Mouse (Mus musculus): ENCODE results near the gene Gdpd4. TPM values are rescaled to one million over a fixed set of nuclear protein-coding genes. Genes with fewer than 3 reads are reported as not detected.
A peak's percentile ranks its signal among the peaks of the same experiment; 100 is the strongest.

The Gdpd4 gene
- 0.05 and 0.06 TPM in 2 replicates for polyA plus RNA-seq (2012; rRNA removed)

DNA sequence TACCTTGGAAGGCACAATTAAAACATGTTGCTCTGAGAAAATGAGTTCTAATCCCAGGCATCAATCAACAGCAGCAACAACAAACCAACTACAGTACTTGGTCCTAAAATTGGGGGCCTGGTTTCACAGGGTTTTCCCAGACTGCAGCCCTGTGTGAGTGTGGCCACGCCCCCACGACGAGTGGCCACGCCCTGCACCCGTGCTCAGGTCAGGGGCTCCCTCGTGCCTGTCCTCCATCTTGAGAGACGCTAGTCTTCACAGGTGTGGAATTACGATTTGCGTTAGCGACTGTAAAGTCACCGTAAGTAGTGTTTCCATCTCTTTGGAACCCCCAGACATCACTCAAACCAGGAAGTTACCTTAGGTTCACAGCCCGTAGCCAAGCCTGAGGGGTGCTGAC, at the start of gene Gdpd4:
Gdpd4 (plus strand) TSS at position 214 of the 400 bp plus-strand sequence.
- no peak for DNase-seq (ENCODE audit: low read depth)

DNA sequence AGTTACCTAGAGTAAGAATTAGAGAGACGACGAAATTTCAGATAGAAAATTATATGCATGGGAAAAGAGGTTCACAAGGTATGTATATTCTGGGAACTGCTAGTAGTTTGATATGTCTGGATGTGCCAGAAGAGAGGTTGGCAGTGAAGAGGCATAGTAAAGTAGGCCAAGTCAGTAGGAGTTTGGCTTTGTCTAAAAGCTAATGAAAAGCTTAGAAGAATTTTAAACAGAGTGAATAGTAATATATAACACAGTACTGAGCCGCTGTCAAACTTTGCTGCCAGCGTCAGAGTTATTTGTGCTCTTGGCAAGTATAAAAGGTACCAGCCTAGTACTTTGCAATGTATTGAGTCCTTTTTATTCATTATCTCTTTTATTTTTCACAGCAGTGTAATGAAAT, 47.4 kb upstream of the Gdpd4 start:
- DNase-seq (ENCODE audit: low read depth) = no peak

DNA sequence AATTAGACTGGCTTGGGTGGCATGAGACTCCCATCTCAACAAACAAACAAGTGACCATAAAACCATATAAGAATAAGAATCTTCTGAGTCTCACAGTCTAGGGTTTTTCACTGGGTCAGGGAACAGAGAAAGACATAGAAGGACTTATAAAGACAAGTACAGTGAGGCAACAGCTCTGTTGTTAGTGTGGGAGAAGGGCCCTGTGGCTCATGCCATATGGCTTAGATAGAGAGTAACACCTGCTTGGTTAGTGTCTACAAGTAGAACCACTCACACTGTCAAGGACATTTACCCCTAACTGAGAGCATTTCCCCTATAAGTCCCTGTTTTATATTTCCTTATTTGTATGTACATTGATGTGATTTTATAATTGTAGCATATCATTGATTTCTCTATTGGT, 46.4 kb upstream of the Gdpd4 start:
- no peak for DNase-seq (ENCODE audit: low read depth)

DNA sequence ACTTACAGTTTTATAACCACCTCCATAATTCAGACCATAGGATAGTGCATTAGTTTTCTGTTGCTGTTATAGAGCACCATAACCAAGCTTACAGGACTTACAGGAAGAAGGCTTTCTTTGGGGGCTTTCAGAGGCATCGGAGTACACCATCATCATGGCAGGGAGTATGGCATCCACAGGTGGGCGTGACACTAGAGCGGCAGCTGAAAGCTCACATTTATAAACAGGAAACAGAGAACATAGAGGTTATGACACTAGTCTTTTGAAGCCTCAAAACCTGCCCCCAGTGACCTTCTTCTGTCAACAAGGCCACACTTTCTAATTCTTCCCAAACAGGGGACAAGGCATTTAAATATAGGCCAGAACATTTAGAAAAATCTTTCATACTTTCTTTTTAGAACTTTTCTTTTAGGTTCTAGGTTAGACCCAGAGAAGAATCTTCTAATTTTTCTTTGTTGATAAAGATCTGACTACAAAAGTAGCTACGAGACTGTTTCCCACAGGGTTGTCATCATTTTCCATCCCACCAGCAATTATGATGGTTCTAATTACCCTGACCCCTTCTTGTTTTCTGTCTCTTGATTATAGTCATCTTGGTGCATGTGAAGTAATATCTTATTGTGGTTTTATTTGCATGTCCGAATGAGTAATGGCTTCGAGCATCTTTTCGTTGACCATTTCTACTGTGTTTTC, 41.8 kb upstream of the Gdpd4 start:
- DNase-seq (ENCODE audit: low read depth) = no peak

DNA sequence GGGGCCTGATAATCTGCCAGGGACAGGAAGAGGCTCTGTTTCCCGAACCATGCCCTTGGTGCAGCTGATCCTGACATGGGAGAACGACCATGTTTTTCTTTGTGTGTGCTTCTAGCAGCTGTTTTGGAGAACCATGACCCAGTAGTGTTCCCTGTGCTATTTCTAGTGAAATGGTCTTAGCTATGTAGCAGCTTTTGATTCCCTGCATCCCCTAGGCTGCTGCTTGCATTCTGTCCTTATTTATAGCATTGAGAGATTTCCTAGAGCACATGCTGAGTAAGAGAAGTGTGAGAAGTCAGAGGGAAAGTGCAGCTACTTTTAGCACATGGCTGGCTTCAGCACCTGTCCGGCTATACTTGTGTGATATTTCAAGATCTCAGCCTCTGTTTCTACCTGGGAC, 8.1 kb upstream of the Gdpd4 start:
- DNase-seq (ENCODE audit: low read depth) = no peak

DNA sequence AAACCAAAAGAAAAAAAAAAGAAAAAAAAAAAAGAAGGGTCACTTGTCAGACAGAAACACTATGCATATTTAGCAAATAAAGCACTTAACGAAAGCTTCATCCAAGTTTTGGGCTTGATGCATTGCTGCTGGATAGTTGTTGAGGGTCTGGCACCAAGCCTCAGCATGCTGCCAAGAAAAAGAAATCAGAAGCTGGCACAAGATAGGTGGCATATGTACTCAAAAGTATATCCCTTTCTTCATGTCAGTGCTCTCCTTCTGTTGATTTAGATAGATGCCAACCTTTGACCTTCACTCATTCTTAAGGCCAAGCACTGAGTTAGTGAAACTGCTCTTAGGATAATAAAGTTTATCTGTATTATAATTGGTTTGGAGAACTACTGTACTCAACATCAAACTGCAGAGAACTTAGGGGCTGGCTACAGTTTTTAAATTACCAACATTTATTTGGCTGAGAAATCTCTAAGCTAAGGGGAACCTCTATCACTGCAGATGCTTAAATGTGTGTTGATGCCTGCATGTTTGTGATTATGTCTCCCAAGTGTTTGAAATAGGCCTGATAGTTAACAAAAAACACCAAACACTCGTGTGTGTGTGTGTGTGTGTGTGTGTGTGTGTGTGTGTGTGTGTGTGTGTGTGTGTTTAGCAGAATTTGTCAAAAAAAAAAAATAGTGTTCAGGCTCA, 4.8 kb upstream of the Gdpd4 start:
- no peak for DNase-seq (ENCODE audit: low read depth)

DNA sequence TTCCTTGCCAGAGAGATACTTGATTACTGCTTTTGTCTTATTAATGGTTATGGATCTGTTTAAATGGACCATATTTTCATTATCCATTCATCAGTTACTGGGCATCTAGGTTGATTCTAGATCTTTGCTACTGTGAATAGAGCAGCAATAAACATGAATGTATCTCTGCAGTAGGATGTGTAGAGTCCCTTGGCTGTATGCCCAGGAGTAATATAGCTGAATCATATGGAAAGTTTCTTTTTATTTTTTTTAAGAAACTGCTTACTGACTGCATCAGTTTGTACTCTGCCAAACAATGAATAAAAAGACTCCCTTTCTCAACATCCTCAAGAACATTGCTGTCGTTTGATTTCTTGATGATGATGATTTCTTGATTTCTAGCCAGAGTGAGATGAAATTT, 6.1 kb downstream of the Gdpd4 start:
- DNase-seq (ENCODE audit: low read depth) = no peak

DNA sequence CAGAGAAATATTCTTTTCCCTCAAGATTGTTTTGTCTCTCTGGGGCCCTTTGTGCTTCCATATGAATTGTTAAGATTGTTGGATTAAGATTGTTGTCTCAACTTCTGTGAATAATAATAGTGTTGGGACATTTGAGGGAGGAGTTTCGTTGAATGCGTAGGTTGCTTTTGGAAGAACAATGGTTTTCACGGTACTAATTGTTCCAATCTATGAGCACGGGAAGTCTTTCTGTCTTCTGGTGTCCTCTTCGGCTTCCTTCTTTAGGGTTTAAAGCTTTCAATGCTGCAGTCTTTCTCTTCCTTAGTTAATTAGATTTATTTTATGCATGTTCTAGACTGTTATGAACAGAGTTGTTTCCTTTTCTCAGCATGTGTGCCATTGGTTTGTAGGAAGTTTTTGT, 7.2 kb downstream of the Gdpd4 start:
- DNase-seq (ENCODE audit: low read depth) = peak; percentile 36

DNA sequence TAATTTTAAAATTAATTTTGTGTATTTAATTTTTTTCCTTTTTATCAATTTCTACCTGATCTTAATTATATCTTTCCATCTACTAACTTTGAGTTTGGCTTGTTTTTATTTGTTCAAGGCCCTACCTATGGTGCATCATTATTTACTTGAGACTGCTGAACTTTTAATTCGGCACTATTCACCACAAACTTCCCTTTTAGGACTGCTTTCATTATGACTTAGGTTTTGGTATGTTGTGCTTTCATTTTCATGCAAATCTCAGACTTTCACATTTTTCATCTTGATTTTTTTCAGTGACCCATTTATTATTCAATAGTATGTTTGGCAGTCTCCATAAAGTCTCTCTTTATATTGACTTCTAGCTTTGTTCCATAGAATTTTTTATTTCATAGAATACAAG, 24.7 kb downstream of the Gdpd4 start:
- no peak for DNase-seq (ENCODE audit: low read depth)

DNA sequence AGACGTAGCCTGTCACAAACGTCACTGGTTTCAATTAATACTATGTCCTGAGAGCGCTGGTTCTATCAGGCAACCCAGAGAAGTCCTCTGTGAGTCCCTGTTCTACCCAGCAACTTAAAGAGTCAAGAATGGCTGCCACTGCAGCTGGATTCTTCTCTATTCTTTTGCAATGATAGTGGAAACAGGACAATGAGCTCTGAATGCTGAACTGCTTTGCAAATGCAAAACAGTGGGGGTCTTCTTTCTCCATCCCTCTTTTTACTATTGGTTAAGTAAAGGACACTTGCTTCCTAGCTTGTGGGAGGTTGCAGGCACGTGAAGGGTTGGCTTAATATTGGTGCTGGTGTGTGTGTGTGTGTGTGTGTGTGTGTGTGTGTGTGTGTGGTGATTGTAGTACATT, 52.7 kb downstream of the Gdpd4 start:
- DNase-seq (ENCODE audit: low read depth) = no peak

DNA sequence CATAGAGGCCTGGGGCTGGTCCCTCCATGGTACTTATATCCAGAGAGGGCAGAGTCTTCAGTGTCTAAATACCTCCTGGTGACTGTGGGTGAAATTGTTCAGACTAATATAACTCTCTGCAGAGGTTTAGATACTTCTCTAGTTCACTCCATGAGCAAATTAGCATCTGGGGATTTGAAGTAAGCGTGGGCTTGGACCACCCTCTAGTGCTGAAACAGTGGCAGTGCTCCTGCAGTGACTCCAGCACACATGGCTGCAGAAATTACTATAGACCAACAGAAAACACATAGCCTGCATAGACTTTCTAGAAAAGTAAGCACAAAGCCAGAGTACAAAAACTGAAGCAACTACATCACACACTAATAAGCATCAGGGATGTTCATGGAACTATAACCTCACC, 57.7 kb downstream of the Gdpd4 start:
- no peak for DNase-seq (ENCODE audit: low read depth)

DNA sequence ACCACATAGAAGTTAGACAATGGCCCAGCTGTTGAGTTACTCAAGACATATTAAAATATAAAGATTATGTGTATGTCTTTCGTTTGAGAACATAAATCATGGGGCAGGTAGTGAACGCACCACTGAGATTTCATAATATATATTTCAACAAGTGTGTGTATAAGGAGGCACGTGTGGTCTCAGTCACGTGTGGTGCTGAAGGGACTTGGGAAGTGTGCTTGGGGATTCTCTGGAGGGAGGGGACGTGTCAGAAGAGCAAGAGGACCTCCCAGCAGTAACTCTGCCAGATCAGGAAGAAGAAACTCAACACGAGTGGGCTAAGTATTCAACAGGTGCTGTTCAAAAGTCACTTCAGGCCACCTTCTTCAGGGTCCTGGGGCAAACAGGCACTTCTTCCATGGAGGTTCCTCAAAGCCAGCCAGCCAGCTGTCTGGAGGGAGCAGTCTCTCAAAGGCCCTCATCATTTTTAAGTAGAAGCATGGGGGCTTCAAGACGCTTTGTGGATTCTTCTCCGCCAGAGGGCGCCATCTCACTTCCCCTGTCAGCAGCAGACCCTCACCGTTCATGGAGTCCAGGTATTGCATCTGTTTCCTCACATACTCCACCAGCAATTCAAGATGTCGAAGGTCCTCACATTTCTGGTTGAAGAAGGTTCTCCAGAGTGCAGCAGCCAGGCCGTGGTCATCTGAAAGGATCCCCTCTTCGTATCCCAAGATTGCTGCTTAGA, 64.5 kb downstream of the Gdpd4 start:
- DNase-seq (ENCODE audit: low read depth) = no peak

DNA sequence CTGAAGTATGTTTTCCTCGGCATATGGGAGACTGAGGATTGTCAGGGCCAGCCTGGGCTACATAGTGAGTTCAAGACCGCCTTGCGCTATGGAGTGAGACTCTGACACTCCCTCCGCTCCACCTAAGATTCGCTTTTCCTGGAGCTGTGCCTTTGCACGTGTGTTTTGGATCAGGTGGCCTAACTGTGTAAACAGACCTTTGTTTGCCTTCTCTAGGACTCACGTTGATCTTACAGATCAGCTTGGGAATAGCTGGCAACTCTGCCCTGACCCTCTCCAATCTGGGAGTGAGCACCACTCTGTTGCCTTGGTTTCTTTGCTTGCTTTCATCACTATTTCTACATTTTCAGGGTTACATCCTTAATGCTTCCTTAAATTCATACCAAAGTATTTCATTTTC, 82.9 kb downstream of the Gdpd4 start:
- DNase-seq (ENCODE audit: low read depth) = no peak

DNA sequence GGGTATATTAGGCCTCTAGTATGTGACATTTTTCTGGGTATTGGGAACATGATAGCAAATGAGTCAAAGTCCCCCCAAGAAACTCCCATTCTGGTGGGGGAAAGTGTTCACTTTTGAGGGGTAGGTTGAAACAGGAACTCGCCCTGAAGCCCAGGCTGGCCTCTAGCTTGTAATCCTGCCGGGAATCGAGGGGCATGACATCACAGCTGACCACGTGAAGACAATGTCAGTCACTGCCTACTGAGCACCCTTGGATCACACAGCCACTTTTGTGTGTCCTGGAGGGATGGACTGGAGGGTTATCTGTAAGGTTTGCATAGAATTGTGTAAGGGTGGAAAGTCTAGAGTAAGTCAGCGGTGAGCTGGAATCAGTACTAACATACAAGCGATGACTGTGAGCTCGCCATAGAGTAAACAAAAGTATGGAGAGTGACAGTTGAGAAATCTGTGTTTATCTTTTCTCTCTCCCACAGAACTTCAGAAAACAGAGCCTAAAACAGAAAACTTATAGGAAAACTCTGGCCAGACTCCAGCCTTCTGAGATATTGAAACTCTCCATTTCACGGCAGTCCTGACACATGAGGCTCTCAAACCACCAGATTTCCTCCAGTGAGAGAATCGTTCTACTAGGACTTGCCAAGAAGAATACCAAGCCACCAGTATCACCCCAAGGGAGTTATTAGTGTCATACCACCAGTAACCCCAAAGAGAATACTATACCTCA, 128.5 kb downstream of the Gdpd4 start:
- no peak for DNase-seq (ENCODE audit: low read depth)

DNA sequence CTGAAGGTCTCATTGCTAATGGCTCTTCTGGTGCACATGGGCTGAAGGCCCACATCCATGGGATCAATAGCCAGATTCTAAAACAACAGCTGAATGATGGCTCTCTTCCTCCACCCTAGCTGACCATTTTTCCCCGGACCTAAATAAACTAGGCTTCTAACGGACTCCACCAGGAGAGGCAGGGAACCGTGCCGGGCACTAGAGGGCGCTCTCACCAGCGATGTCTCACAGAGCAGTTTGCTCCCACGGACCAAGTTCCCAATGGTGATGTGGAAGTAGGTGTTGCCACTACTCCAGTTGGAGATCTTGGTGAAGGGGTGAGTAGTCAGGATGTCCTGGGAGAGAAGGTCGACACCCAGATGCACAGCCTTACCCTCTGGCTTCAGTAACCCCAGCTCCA, 132.2 kb downstream of the Gdpd4 start:
- no peak for DNase-seq (ENCODE audit: low read depth)

DNA sequence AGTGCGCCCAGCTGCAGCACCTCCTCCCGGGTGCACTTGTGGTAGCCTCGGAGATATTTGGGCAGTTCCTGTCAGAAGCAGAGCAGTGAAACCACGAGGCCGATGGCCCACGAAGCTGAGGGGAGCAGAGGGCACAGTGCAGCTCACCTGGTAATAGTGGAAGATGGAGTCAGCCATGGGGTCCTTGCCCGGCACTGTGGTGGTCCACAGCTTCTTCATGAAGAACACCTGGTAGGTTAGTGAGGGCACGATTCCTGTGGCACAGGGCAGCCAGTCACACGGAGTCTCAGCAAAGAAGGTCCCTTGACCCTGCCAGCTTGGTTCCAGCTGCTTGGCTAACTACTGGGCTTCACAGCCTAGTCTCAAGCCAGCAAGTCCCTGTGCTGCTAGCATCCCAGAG, 134.7 kb downstream of the Gdpd4 start:
- DNase-seq (ENCODE audit: low read depth) = no peak

DNA sequence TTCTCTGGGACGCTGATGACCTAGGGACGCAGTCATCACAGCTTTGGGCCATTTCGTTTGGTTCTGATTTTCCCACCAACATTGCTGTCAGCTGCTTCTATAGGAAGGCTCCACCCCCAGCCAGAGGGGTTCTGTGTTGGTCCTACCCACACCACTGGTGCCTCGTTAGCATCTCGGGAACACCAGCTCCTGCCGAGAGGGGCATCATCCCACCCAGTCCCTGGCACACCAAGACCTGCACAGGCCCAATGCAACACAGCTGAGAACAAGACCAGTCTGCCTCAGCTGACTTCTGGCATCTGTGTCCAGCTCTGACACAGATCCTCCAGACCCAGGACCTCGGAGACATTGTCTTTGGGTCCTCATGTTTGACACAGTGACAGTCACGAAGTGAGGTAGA, 135.2 kb downstream of the Gdpd4 start:
- no peak for DNase-seq (ENCODE audit: low read depth)

DNA sequence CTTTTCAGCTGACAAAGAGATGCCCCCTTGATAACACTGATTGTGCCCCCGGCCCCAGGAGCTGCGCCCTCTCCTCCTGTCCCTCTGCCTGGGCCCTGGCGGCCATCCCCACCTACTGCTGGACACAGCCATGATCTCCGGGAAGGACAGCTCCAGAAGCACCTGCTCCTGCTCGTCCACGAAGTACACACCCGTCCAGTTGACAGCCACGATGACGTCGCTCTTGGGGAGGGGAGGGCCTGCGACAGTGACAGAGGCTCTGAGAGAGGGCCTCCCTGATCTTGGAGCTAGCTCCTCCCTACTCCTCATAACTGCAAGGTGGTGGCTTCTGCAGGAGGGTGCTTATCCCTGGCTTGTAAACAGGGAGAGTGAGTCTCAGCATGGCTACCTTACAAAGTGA, 146.5 kb downstream of the Gdpd4 start:
- DNase-seq (ENCODE audit: low read depth) = no peak

DNA sequence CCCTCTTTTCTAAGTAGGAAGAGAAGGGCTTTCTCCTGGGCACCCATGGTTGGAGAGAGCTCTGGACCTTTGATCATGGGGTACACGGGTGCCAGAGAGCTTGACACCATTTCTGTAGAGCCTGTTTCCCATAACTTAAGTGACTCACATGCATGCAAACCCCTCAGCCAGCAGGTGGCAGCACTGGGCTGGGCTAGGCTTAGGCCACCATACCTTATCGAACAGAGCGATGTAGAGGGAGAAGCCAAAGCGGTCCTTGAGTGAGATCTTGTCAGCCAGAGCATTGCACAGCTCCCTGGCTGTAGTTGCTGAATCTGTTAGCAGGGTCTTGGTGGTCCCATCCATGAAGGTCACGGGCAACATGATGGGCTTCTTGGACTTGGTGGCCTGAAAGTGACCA, 151.9 kb downstream of the Gdpd4 start:
- no peak for DNase-seq (ENCODE audit: low read depth)

DNA sequence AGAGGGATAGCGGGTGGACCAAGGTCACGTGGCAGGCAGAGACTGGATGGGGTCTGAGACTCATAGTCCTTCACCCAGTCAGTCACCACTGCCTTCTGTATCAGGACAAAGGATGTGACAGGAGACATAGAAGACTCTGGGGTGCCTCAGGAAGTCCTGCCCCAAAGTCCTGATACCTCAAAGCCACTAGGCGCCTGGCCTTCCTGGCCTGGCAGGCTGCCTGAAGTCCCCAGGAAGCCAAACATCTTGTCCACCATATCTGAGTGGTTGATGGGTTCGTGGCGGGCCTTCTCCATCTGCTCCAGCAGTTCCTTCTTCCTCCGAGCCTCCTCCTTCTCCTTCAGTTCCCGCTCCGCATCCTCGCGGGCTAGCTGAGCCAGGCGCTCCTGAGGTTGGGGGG, 157.7 kb downstream of the Gdpd4 start:
- no peak for DNase-seq (ENCODE audit: low read depth)

DNA sequence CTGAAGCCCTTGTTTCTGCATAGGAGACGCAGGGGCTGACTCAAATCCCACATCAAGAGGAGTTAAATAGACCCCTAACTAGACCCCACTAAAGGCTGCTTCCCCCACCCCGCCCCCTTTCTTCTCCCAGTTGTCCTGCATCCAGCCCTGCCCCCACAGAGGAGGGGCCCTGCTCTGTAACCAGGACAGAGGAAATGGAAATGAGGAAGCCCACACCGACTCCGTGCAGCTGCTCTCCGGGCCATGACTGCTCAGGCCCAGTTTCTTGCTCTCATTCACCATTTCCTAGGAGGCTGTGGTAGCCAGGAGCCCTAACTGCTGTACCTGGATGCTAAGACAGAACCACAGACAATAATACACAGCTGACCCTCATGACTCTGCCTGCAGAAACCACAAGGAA, 162.6 kb downstream of the Gdpd4 start:
- no peak for DNase-seq (ENCODE audit: low read depth)

DNA sequence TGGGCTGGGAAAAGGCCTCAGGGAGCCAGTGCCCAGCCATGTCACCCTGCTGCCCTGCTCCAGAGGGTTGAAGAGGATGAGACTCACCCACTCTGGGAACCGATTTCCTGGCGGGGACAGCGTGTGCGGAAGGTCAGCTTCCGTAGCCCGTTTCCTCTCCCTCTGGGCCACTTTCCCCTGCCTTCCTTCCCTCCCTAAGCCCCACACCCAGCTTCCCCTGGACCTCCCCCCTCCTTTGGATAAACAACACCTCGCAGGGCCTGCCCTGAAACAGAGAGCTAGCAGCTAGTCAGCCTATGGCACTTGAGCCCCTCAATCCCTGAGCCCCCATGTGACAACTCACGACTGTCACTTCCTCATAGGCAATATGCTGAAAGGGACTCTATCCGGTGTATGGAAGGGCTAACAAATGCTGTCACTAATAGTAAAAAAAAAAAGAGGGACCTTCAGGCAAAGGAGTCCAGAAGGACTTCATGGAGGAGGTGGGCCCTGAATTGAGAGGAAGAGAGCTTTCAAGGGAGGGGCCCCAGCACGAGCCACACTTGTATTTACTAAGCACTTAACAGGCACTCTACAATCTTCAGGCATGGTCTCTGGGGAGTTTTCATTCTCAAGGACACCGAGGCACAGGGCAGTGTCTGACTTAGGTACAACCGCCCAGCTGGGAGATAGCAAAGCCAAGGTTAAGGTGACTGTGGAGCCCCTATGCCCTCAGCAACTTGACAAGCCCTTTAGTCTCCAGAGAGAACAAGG, 165.0 kb downstream of the Gdpd4 start:
- no peak for DNase-seq (ENCODE audit: low read depth)
